Mouse (Mus musculus) spleen, adult 12 weeks (tissue): ENCODE measurements around the gene Uba2.
"Not testable (repeated sequence)": the region's sequence is repeated elsewhere in the genome, so short reads cannot be mapped to it uniquely, and the experiment has no call there.

ENCODE experiments used
- DNase-seq: peaks from one replicate; pipeline ENCODE4 v3.0.0; 2022; ENCODE audit warnings: low spot score

The Uba2 gene

GRCm38 (mm10) chr7:34169454-34169853, at the start of gene Uba2:
Uba2 (minus strand) TSS chr7:34169599.
- no peak for DNase-seq

- no peak for DNase-seq
These were observed 49.1 kb upstream of the Uba2 start for GRCm38 (mm10) chr7:34218496-34218895.

GRCm38 (mm10) chr7:34216474-34216873, 47.1 kb upstream of the Uba2 start:
- DNase-seq: no peak

DNA sequence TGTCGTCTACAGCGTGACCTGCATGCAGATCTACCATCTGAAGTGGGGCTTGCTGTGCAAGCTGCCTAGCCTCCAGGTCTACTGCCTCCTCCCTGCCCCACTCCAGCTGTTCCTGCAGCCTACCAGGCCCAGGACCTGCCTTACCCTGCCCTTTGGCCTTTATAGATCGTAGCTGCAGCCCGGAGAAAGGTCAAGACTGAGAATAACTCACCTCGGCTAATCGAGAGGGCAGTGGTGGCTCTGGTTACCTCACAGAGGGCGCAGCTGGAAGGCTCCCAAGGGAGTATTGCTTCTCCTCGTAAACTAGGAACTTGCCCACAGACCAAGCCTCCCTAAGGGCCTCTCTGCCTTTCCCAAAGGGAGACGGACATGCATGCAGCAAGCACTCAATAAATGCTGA, 46.1 kb upstream of the Uba2 start:
- DNase-seq: no peak

GRCm38 (mm10) chr7:34214644-34215043, 45.2 kb upstream of the Uba2 start:
- DNase-seq: no peak

DNA sequence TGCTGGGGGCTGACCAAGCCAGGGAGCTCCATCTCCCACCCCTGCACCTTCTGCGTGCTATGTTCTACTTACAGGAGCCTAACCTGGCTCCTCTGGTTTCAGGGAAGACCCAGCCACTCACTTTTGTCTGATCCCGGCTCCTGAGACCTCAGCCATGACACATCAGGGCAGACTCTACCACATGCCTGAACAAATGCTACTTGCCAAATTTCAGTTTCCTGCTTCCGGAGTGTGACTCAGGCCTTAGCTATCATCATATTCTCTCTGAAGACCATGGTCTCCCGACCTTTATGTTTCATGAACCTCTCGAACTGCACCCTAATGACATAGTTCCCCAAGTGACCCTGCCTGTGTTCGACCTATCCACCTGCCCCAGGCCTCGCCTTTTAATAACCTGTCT, 43.9 kb upstream of the Uba2 start:
- no peak for DNase-seq

DNA sequence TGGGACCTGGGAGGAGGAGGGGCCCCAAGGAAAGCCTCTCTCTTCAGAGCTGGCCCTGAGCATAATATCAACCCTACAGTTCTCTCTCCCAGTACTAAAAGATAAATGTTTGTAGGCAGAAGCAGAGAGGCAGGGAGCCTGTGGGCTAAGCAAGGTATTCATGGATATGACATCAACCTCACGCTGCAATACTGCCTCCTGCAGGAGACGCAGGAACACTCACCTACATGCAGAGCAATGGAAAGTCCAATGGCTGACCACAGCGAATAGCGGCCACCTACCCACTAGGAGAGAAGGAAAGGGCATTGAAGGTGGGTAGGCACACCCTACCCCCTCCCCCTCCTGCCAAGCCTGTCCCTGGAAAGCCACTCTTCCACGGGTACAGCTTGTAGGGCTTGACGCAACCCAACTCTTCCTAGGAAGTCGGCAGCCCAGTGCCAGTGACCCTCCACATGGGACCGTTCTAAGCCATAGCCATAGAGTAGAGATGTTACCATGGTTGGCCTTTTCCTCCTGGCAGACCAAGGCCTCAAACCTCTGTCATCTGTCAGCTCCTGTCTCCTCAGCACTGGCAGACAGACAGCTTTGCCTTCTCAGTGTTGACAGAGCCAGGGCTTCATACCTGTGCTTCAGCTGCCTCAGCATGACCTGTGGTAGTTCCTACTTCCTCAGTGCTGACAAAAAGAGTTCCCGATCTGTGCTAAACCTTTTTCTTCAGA, 38.8 kb upstream of the Uba2 start:
- DNase-seq: no peak

- DNase-seq: no peak
These were observed 36.9 kb upstream of the Uba2 start for GRCm38 (mm10) chr7:34206331-34206730.

DNA sequence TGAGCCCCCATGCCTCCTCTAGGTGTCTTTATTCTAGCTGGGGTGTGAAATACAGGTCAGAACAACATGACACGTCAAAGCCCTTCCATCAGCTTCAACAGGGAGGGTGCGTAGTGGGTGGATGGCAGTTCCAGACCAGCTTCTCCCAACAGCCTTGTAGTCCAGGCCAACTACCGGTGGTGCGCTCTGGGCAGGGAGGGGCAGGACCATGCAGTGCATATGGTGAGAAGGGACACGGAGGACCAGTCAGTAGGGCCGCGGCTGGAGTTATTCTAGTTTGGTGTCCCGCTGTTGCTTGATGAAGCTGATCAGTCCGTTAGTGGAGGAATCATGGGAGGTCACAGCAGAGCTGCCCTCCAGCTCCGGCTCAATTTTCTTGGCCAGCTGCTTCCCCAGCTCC, 32.7 kb upstream of the Uba2 start:
- not testable (repeated sequence) for DNase-seq

DNA sequence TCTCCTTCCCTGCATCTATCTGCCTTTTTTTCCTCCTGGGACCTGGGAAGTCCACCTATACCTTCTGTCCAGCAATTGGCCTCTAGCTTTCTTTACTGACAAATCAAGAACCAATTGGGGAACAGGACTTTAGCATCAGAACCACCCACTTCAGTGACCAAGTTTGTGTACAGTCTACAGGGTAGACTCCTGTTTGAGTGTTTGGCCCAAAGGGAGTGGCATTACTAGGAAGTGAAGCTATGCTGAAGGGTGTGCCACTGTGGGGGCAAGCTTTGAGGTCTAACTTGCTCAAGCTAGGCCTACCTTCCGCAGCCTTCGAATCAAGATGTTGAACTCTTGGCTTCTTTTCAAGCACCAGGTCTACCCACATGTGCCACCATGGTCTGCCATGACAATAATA, 31.4 kb upstream of the Uba2 start:
- no peak for DNase-seq

DNA sequence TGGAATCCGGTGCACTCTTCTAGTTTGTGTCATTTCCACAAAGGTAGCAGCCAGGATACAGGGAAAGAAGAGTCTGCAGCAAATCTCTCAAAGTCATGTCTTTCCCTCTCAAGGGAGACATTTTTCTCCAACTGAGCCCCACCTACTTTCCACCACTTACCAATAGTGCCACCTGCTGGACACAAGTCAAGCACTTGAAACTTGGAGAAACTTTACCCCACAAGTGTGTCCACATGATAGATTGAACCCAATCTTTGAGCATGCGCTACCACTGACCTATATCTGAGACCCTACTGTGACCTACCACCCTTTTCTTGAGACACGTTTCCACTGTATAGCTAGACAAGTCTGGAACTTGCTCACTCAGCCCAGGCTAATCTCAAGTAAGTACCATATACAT, 28.9 kb upstream of the Uba2 start:
- peak; percentile 35 for DNase-seq

DNA sequence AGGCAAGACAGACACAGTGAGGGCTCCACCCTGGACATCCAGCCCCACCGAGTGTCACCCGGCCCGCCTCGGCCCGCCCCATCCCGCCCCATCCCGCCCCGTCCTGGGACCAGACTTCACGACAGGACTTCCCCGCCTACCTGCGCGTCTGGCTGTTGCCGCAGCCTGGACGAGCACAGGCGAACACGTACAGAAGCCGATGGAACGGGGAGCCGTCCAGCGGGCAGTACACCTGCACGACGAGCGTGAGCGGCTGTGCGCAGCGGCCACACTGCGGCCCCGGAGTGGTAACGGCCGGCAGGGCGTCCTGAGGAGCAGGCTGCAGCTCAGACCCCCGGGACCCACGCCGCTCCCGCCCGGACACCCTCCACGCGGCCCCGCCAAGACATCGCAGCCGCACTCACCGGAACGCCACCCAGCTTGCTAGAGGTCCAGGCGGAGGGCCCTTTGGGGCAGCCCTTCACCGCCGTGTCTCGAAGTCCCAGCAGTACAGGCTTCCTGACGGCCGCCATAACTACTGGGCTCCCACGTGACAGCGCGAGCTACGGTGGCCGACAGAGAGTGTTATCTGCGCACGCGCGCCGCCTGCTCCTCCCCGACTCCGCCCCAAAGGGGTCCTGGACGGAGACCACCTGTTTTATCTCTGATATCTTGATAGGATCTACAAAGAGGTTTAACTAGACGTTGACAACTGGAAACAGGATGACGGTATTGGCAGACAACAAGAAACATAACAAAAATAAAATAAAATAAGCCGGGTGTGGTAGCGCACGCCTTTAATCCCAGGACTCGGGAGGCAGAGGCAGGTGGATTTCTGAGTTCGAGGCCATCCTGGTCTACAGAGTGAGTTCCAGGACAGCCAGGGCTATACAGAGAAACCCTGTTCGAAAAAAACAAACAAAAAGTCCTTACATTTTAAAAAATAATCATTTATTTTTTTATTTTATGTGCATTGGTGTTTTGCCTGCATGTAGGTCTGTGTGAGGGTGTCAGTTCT, 27.0 kb upstream of the Uba2 start, which contains the start of gene Pdcd2l:
Gene Pdcd2l, minus strand, starts transcription at position 530 of the 997 bp plus-strand sequence.
- peak; percentile 87 for DNase-seq

DNA sequence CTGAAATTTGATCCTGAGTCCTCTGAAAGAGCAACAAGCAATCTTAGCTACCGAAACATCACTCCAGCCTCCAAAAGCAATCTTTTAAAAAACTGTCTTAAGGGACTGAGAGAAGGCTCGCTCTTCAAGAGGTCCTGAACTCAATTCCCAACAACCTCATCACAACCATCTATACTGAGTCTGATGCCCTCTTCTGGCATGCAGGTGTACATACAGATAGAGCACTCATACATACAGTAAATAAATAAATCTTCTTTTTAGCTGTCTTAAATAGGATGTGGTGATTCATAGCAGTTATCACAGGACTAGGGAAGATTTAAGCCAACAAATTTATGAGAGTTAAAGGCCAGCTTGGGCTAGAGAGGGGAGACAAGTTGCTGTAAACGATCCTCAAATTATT, 26.2 kb upstream of the Uba2 start:
- no peak for DNase-seq

DNA sequence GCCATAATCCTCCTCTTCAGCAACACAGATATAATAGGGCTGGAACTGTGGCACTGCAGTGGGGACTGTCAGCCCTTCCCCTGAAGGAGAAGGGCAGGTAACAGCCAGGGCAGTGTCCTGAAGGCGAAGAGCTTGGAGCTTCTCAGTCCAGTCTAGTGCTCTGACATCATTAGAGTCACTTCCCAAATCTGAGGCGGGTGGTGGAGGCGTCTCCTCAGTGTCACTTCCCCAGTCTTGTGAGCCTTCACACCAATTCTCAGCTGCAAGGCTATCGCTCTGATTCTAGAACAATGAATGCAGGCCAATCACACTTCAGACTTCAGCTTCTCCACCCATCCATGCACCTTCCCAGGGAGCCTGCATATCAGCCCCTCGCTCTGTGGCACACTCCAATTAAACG, 23.4 kb upstream of the Uba2 start:
- no peak for DNase-seq

- DNase-seq: no peak
These were observed 20.1 kb upstream of the Uba2 start for GRCm38 (mm10) chr7:34189376-34189989.

DNA sequence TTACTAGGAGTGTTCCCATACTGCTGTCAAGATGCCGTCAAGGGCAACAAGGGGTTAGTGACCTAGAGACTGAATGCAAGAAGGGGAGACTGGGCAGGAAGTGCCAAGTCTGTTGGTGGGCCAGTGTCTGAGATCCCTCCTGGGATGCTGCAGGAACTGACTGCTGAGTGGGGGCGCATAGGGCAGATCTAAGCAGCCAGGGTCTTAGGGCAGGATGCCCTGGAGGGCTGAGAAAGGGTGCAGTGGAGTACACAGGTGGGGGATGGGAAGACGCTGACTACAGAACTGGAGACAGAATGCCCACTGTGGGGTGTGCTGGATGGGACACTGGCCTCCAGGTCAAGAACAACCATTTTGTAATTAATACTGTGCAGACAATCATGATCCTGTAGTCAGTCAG, 14.4 kb upstream of the Uba2 start:
- DNase-seq: no peak

- DNase-seq: no peak
These were observed 14.0 kb upstream of the Uba2 start for GRCm38 (mm10) chr7:34183356-34183755.

- not testable (repeated sequence) for DNase-seq
These were observed 6.8 kb upstream of the Uba2 start for GRCm38 (mm10) chr7:34176241-34176640.

DNA sequence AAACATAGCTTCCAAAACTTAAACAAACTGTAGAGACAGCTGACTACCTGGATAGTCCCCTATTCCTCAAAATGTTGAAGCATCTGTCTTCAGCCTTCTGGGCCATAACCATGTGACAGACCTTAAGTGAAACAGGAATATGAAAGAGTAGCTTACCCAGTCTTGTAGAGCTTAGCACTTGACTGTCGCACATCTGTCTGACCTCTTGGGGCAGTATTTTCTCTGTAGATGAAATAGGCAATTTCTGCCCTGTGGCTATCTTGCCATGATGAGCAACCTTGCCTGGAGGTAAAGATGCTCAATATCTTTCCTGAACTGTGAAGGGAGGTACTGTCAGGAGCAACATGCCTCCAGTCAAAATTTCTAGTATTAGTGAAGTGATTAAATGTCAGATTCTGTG, 2.9 kb upstream of the Uba2 start:
- DNase-seq: no peak

DNA sequence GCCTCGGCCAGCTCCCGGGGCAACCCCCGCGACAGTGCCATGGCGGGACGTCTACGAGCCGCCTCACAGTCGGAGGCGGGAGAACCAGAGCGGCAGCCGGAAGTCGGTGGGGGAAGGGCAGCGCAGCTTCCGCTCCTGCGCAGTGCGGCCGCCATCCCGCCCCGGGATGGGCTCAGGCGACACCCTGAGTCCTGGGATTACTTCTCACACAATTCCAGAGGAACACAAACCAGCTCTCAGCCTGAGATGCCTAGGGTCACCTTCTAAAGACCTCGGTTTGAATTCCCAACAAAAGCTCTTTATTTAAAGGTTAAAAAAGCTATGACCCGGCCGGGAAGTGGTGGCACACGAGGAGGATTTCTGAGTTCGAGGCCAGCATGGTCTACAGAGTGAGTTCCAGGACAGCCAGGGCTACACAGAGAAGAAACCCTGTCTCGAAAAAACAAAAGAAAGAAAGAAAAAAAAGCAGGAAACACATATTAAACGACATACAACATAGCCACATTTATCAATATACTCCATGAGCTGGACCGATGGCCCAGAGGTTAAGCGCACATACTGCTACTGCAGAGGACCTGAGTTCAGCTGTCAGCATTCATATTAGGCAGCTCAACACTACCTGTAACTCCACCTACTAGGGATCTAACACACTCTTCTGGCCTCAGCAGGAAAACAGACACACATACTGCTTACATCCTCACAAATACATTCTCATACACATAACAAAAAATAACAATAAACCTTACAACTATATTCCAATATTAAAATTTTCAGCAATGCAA, 738 bp downstream of the Uba2 start:
- DNase-seq: peak; percentile 85

GRCm38 (mm10) chr7:34167766-34168469, 1.5 kb downstream of the Uba2 start:
- no peak for DNase-seq
